Mouse (Mus musculus) telencephalon, adult 2 months (tissue): Measurements from ENCODE around the gene Qtrt2.

ENCODE experiments used
- DNase-seq: peaks from one replicate; pipeline ENCODE4 v3.0.0-alpha.2; 2011; ENCODE audit warnings: low read depth, low spot score

Gene Qtrt2

GRCm38 (mm10) chr16:43926341-43926859, at the start of gene Qtrt2:
TSS of gene Qtrt2 (minus strand) at chr16:43926809.
- no peak for DNase-seq

GRCm38 (mm10) chr16:43973606-43974220, 47.1 kb upstream of the Qtrt2 start:
- no peak for DNase-seq

GRCm38 (mm10) chr16:43973147-43973546, 46.5 kb upstream of the Qtrt2 start:
- DNase-seq, result no peak

GRCm38 (mm10) chr16:43972391-43972790, 45.8 kb upstream of the Qtrt2 start:
- no peak for DNase-seq

GRCm38 (mm10) chr16:43971741-43972140, 45.1 kb upstream of the Qtrt2 start:
- no peak for DNase-seq

- DNase-seq, result no peak
These were observed 44.6 kb upstream of the Qtrt2 start for GRCm38 (mm10) chr16:43971189-43971588.

- no peak for DNase-seq
These were observed 43.8 kb upstream of the Qtrt2 start for GRCm38 (mm10) chr16:43970426-43970825.

- no peak for DNase-seq
These were observed 39.3 kb upstream of the Qtrt2 start for GRCm38 (mm10) chr16:43965781-43966389.

GRCm38 (mm10) chr16:43963780-43964179, 37.2 kb upstream of the Qtrt2 start:
- DNase-seq, result no peak

- DNase-seq, result no peak
These were observed 36.7 kb upstream of the Qtrt2 start for GRCm38 (mm10) chr16:43963291-43963690.

GRCm38 (mm10) chr16:43958038-43958437, 31.4 kb upstream of the Qtrt2 start:
- no peak for DNase-seq

- DNase-seq, result no peak
These were observed 28.3 kb upstream of the Qtrt2 start for GRCm38 (mm10) chr16:43954913-43955312.

- DNase-seq, result no peak
These were observed 25.0 kb upstream of the Qtrt2 start for GRCm38 (mm10) chr16:43951591-43951990.

- no peak for DNase-seq
These were observed 19.3 kb upstream of the Qtrt2 start for GRCm38 (mm10) chr16:43945869-43946268.

- no peak for DNase-seq
These were observed 18.7 kb upstream of the Qtrt2 start for GRCm38 (mm10) chr16:43945351-43945750.

- no peak for DNase-seq
These were observed 14.2 kb upstream of the Qtrt2 start for GRCm38 (mm10) chr16:43940846-43941245.

GRCm38 (mm10) chr16:43935892-43936291, 9.3 kb upstream of the Qtrt2 start:
- no peak for DNase-seq

- DNase-seq, result no peak
These were observed 8.8 kb upstream of the Qtrt2 start for GRCm38 (mm10) chr16:43935367-43935766.

GRCm38 (mm10) chr16:43934856-43935255, 8.2 kb upstream of the Qtrt2 start:
- no peak for DNase-seq

- DNase-seq, result no peak
These were observed 6.4 kb upstream of the Qtrt2 start for GRCm38 (mm10) chr16:43933041-43933440.

GRCm38 (mm10) chr16:43932319-43932718, 5.7 kb upstream of the Qtrt2 start:
- DNase-seq, result no peak

- DNase-seq, result no peak
These were observed 4.9 kb upstream of the Qtrt2 start for GRCm38 (mm10) chr16:43931502-43931901.

GRCm38 (mm10) chr16:43930577-43930976, 4.0 kb upstream of the Qtrt2 start:
- DNase-seq, result no peak
